Mouse (Mus musculus): ENCODE results near the gene Gpx1.

The Gpx1 gene

DNA sequence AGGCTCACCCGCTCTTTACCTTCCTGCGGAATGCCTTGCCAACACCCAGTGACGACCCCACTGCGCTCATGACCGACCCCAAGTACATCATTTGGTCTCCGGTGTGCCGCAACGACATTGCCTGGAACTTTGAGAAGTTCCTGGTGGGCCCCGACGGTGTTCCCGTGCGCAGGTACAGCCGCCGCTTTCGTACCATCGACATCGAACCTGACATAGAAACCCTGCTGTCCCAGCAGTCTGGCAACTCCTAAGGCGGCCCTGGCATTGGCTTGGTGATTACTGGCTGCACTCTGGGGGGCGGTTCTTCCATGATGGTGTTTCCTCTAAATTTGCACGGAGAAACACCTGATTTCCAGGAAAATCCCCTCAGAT is 1.2 kb downstream of the Gpx1 start:
- DNase-seq (ENCODE audit: low spot score in 2 of 2): peak; percentile 61 to 85

- peak; percentile 61 to 82 for DNase-seq (ENCODE audit: low spot score in 2 of 2)
Measured at GRCm38 (mm10) chr9:108340258-108341138, 1.8 kb downstream of the Gpx1 start.

- DNase-seq (ENCODE audit: low spot score in 2 of 2): peak in 1 of 2 experiments; percentile 69
Measured at GRCm38 (mm10) chr9:108341139-108341475, 2.4 kb downstream of the Gpx1 start.

GRCm38 (mm10) chr9:108341801-108342200 is 3.1 kb downstream of the Gpx1 start:
- DNase-seq (ENCODE audit: low spot score in 2 of 2): no peak

GRCm38 (mm10) chr9:108342301-108342831 is 3.7 kb downstream of the Gpx1 start:
- peak in 1 of 2 experiments; percentile 70 for DNase-seq (ENCODE audit: low spot score in 2 of 2)

GRCm38 (mm10) chr9:108343331-108343730 is 4.6 kb downstream of the Gpx1 start:
- no peak for DNase-seq (ENCODE audit: low spot score in 2 of 2)

- DNase-seq (ENCODE audit: low spot score in 2 of 2): no peak
Measured at GRCm38 (mm10) chr9:108343835-108344234, 5.1 kb downstream of the Gpx1 start.

DNA sequence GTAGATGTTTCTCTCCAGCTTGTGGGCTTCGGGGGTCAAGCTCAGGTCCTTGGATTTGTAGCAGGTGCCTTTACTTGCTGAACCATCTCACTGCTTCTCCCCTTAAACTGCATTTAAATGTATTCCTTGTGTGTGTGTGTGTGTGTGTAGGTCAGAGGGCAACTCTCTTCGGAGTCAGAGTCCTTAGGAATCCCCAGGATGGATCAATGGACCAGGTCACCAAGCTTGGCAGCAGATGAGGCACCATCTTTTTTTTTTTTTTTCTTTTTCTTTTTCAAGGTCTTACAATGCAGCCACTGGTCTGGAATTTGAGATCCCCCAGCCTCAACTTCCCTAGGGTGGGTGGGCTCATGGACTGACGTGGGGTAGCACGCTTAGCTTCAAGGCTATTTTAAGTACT is 5.8 kb downstream of the Gpx1 start:
- DNase-seq (ENCODE audit: low spot score in 2 of 2): no peak

DNA sequence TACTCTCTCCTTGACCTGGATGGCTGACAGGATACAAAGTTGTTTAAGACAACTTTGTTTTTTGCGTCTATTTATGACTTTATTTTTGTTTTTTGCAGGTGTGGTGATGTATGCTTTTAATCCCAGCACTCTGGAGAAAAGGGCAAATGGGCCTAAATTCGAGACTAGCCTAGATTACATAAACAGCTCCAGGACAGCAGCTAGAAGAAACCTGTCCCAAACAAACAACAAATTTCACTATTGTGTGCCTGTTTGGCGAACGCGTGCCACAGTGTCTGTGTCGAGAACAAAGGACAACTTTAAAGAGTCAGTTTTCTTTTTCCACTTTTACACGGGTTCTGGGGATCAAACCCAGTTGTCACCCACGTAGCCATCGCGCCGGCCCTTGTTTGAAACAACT is 8.3 kb downstream of the Gpx1 start:
- DNase-seq (ENCODE audit: low spot score in 2 of 2): no peak

DNA sequence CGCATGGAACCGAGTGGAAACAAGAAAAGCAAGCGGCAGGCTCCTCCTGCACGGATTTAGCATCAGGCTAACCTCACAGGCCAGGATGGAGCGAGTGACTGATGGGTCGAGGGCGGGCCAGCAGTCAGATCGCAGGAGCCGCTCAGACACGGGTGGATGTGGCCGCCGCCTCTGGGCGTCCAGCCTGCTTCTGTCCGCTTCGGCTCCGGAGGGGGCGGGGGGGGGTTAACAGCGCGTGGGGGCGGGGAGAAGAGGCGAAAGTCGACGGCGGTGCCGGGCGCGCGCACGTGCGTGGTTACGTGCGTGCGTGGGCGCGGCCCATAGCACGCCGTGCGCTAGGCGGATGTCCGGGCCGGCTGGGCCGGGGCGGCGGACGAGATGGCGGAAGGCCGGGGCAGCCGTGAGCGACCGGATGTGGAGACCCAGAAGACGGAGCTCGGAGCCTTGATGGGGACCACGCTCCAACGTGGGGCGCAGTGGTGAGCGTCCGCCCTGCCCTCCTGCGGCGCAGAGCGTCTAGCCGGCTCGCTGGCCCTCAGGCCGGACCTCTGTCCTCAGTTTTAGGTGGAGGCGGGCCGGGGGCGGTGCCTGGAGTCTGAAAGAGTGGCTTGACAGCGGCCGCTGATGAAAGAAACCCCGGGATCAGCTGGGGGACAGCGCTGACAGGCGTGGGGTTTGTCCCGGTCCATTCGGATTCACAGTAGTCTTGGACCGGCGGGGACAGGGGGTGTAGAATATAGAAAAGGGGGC is 9.0 kb downstream of the Gpx1 start, which contains the start of gene Usp4:
TSS of gene Usp4 (plus strand) at position 314 of the 750 bp plus-strand sequence.
- DNase-seq (ENCODE audit: low spot score in 2 of 2): peak; percentile 88 to 94

- no peak for DNase-seq (ENCODE audit: low spot score in 2 of 2)
Measured at GRCm38 (mm10) chr9:108348290-108348680, 9.6 kb downstream of the Gpx1 start.

GRCm38 (mm10) chr9:108349727-108350126 is 11.0 kb downstream of the Gpx1 start:
- no peak for DNase-seq (ENCODE audit: low spot score in 2 of 2)

GRCm38 (mm10) chr9:108378234-108378633 is 39.5 kb downstream of the Gpx1 start:
- no peak for DNase-seq (ENCODE audit: low spot score in 2 of 2)

- no peak for DNase-seq (ENCODE audit: low spot score in 2 of 2)
Measured at GRCm38 (mm10) chr9:108378736-108379135, 40.0 kb downstream of the Gpx1 start.

DNA sequence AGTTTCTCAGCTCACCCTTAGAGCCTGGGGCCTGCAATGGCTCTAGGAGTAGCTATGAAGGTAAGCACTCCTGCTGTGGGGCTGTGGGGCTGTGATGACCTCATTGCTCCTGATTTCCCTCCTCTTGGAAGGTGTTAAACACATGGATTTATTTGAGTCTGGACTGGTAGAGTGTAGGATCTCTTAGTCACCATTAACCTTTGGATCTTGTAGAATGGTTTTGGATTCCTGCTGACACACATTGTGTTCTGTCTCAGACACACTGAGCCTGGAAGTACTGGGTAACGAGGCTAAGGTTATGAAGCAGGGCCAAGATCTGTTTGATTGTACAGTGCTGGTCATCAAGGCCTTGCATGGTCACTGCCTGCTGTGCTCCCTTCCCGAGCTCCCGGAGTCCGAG is 40.6 kb downstream of the Gpx1 start:
- no peak for DNase-seq (ENCODE audit: low spot score in 2 of 2)

GRCm38 (mm10) chr9:108381382-108381781 is 42.7 kb downstream of the Gpx1 start:
- DNase-seq (ENCODE audit: low spot score in 2 of 2): no peak

- no peak for DNase-seq (ENCODE audit: low spot score in 2 of 2)
Measured at GRCm38 (mm10) chr9:108385006-108385405, 46.3 kb downstream of the Gpx1 start.

- DNase-seq (ENCODE audit: low spot score in 2 of 2): no peak
Measured at GRCm38 (mm10) chr9:108386816-108387215, 48.1 kb downstream of the Gpx1 start.

DNA sequence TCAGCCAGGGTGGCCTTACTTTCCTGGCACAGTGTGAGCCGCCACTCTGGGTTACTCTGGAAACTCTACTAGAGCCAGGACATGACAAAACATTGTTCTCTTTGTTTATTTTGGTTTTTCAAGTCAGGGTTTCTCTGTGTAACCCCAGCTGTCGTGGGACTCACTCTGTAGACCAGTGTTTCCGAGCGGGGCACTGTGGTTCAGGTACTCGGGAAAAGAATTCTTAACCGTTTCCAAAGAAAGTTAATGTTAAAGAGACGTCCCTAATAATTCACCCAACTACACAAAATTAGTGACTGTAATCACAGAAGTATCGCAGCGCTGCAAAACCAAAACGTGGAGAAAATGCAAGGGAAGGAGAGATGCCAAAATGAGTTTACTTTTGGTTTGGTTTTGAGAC is 49.9 kb downstream of the Gpx1 start:
- no peak for DNase-seq (ENCODE audit: low spot score in 2 of 2)

GRCm38 (mm10) chr9:108389220-108389619 is 50.5 kb downstream of the Gpx1 start:
- DNase-seq (ENCODE audit: low spot score in 2 of 2): no peak

Data from spleen, postnatal 4 days (tissue).